Mouse (Mus musculus) adrenal gland, adult 10 weeks (tissue): Measurements from ENCODE around the gene Ptpru. TPM values are rescaled to one million over a fixed set of nuclear protein-coding genes. Genes with fewer than 3 reads are reported as not detected.

Source experiments
- polyA plus RNA-seq: library from polyadenylated mRNA; stranded (reverse); fragments of 350-450 nt; fragmentation: Illumina TruSeq; extraction: RNeasy Lipid Tissue Mini Kit (QIAGEN cat#74804); gene quantifications from one replicate; pipeline ENCODE4 v1.2.3, GENCODE M21; 2014; ENCODE audit warnings: low read depth, low replicate concordance

Gene Ptpru
- polyA plus RNA-seq = 14.8 TPM

GRCm38 (mm10) chr4:131837872-131838524, at the start of gene Ptpru:
Gene Ptpru, minus strand, starts transcription at chr4:131838288.

GRCm38 (mm10) chr4:131873293-131874168, 35.4 kb upstream of the Ptpru start, which contains the start of gene Srsf4:
Gene Srsf4, plus strand, starts transcription at chr4:131873617.

DNA sequence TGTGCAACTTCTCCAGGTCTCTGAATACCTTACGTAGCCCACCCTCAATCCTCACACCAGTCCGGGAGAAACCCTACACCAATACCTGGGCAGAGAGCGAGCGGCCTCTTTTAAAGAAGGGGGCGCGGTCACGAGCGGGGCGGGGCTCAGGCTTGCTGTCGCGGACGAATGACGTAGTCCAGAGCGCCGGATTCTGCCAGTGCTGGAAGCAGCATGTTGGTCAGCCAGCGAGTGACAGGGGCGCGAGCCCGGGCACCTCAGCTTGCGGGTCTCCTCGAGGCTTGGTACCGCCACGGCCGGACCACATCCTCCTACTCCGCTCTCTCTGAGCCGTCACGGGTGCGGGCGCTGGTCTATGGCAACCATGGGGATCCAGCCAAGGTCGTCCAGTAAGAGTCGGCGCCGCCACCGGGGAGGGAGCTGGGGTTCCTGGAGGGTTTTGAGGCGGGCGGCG, 5.2 kb upstream of the Ptpru start, which contains the start of gene Mecr:
TSS of gene Mecr (plus strand) at position 181 of the 454 bp plus-strand sequence.

Other genes with a start within 250 kb of the Ptpru start
- 4.8 TPM for gene Mecr, start 5.2 kb upstream of the Ptpru start, polyA plus RNA-seq
- gene Srsf4, start 35.3 kb upstream of the Ptpru start, polyA plus RNA-seq = 13.8 TPM
- not detected for gene Tmem200b, start 83.5 kb upstream of the Ptpru start, polyA plus RNA-seq
- gene Gm10300, start 236.4 kb upstream of the Ptpru start, polyA plus RNA-seq = not detected
- 43.0 TPM for gene Epb41, start 237.0 kb upstream of the Ptpru start, polyA plus RNA-seq